Mouse (Mus musculus) forebrain, embryonic 16.5 days (tissue): ENCODE results near the gene Plod2. TPM values are rescaled to one million over a fixed set of nuclear protein-coding genes. Genes with fewer than 3 reads are reported as not detected.

Experiments
- ATAC-seq: fragments of 200-750 bp; cut with Nextera tagmentation; 2 replicates; pipeline ENCODE4 v1.8.0; 2017; ENCODE audit warnings: mild to moderate bottlenecking, moderate library complexity
- H3K27ac ChIP-seq: fragments of 300-500 bp; sonication (generic); 2 replicates; pipeline ENCODE4 v1.5.1; 2014; ENCODE audit warnings: low read length, control low read depth
- H3K27me3 ChIP-seq: fragments of 300-500 bp; sonication (generic); replicated peaks from 2 replicates; pipeline ENCODE4 v1.6.1; 2014; ENCODE audit warnings: low read length; ENCODE audit not compliant: control insufficient read depth, insufficient read depth
- H3K36me3 ChIP-seq: fragments of 300-500 bp; sonication (generic); 2 replicates; pipeline ENCODE4 v1.6.1; 2014; ENCODE audit not compliant: control insufficient read depth, insufficient read depth
- H3K4me1 ChIP-seq: fragments of 300-500 bp; sonication (generic); replicated peaks from 2 replicates; pipeline ENCODE4 v1.6.1; 2014; ENCODE audit warnings: low read length; ENCODE audit not compliant: control insufficient read depth, insufficient read depth
- H3K4me2 ChIP-seq: fragments of 300-500 bp; sonication (generic); 2 replicates; pipeline ENCODE4 v1.6.1; 2014; ENCODE audit warnings: mild to moderate bottlenecking, low read length, control low read depth
- H3K4me3 ChIP-seq: fragments of 300-500 bp; sonication (generic); replicated peaks from 2 replicates; pipeline ENCODE4 v1.5.1; 2014; ENCODE audit warnings: mild to moderate bottlenecking, low read length, control low read depth
- H3K9ac ChIP-seq: fragments of 300-500 bp; sonication (generic); replicated peaks from 2 replicates; pipeline ENCODE4 v1.6.1; 2014; ENCODE audit warnings: low read depth, low read length, control low read depth
- H3K9me3 ChIP-seq: fragments of 300-500 bp; sonication (generic); 2 replicates; pipeline ENCODE4 v1.6.1; 2016; ENCODE audit warnings: low read length; ENCODE audit not compliant: control insufficient read depth
- WGBS: fragments of 180-500 bp; shearing (Covaris S2); extraction: QIAGEN DNeasy Blood & Tissue Kit; methylation state at CpG from one replicate; pipeline ENCODE4 v1.1.7; 2014; 5-methylcytosine and 5-hydroxymethylcytosine counted together
- polyA plus RNA-seq: library from polyadenylated mRNA; unstranded; fragments of >200 nt; fragmentation: Nextera tagmentation; extraction: Ambion mirVana; gene quantifications from 2 replicates; pipeline ENCODE4 v1.2.1, GENCODE M21; 2015

The Plod2 gene
- polyA plus RNA-seq, 1 experiment from 2014 or later = 9.2 TPM

- Histone ChIP-seq H3K4me2 (no peak overlapping the region), H3K9ac (no peak overlapping the region), H3K27ac (no peak overlapping the region), H3K4me3 (no peak overlapping the region), H3K4me1 (peaks cover under 1% of the 10 kb centered on the region; the same call in 1 of the 2 replicates), H3K27me3 (no peaks in the 10 kb centered on the region), H3K9me3 (no peaks in the 10 kb centered on the region), H3K36me3 (no peaks in the 10 kb centered on the region)
- 38% methylated on average over 6 of the region's 6 CpGs for WGBS
- ATAC-seq = no peak
Observed at GRCm38 (mm10) chr9:92537735-92538134, 4.3 kb upstream of the Plod2 start.

GRCm38 (mm10) chr9:92538216-92538615 lies 3.8 kb upstream of the Plod2 start:
- ATAC-seq = peak; percentile 49
- Histone ChIP-seq H3K4me1 (peaks cover 4% of the 10 kb centered on the region), H3K27ac (no peak overlapping the region), H3K4me3 (no peak overlapping the region), H3K9ac (no peak overlapping the region), H3K27me3 (no peaks in the 10 kb centered on the region), H3K36me3 (no peaks in the 10 kb centered on the region), H3K9me3 (no peaks in the 10 kb centered on the region), H3K4me2 (peak overlapping the region; percentile 0; the same call in 1 of the 2 replicates)
- 23% methylated on average over 6 of the region's 6 CpGs for WGBS

- H3K9me3 ChIP-seq = no peaks in the 10 kb centered on the region
- H3K9ac ChIP-seq = peak overlapping the region; percentile 87
- WGBS = under 1% methylated on average over 31 of the region's 31 CpGs
- peaks cover 9% of the 10 kb centered on the region for H3K4me1 ChIP-seq
- peak overlapping the region; percentile 67 for H3K27ac ChIP-seq
- no peaks in the 10 kb centered on the region for H3K27me3 ChIP-seq
- no peaks in the 10 kb centered on the region for H3K36me3 ChIP-seq
- peak; percentile 75 for ATAC-seq
- peak overlapping the region; percentile 92 for H3K4me2 ChIP-seq
- H3K4me3 ChIP-seq = peak overlapping the region; percentile 98
Observed at GRCm38 (mm10) chr9:92542591-92543416, 781 bp downstream of the Plod2 start.

- H3K27ac ChIP-seq = no peak overlapping the region
- H3K4me1 ChIP-seq = peaks cover 9% of the 10 kb centered on the region; the same call in 1 of the 2 replicates
- H3K9ac ChIP-seq = no peak overlapping the region
- H3K9me3 ChIP-seq = no peaks in the 10 kb centered on the region
- H3K4me3 ChIP-seq = no peak overlapping the region
- H3K36me3 ChIP-seq = no peaks in the 10 kb centered on the region
- H3K4me2 ChIP-seq = no peak overlapping the region
- H3K27me3 ChIP-seq = no peaks in the 10 kb centered on the region
- 77% methylated on average over 1 of the region's 1 CpGs for WGBS
- no peak for ATAC-seq
Observed at GRCm38 (mm10) chr9:92544146-92544545, 2.1 kb downstream of the Plod2 start.

- no peaks in the 10 kb centered on the region for H3K36me3 ChIP-seq
- H3K4me3 ChIP-seq = no peak overlapping the region
- no peak for ATAC-seq
- H3K4me2 ChIP-seq = no peak overlapping the region
- no peak overlapping the region for H3K27ac ChIP-seq
- no peaks in the 10 kb centered on the region for H3K27me3 ChIP-seq
- no peak overlapping the region for H3K9ac ChIP-seq
- H3K4me1 ChIP-seq = peaks cover 9% of the 10 kb centered on the region; the same call in 1 of the 2 replicates
- 86% methylated on average over 6 of the region's 6 CpGs for WGBS
- H3K9me3 ChIP-seq = no peaks in the 10 kb centered on the region
Observed at GRCm38 (mm10) chr9:92545021-92545420, 3.0 kb downstream of the Plod2 start.

GRCm38 (mm10) chr9:92546446-92546845 lies 4.4 kb downstream of the Plod2 start:
- H3K4me1 ChIP-seq = peaks cover 9% of the 10 kb centered on the region; the same call in 1 of the 2 replicates
- no peak overlapping the region for H3K27ac ChIP-seq
- H3K9ac ChIP-seq = no peak overlapping the region
- no peak for ATAC-seq
- no peaks in the 10 kb centered on the region for H3K9me3 ChIP-seq
- H3K4me2 ChIP-seq = no peak overlapping the region
- H3K27me3 ChIP-seq = no peaks in the 10 kb centered on the region
- 83% methylated on average over 8 of the region's 8 CpGs for WGBS
- H3K36me3 ChIP-seq = no peaks in the 10 kb centered on the region
- no peak overlapping the region for H3K4me3 ChIP-seq

GRCm38 (mm10) chr9:92547106-92547505 lies 5.1 kb downstream of the Plod2 start:
- H3K4me1 ChIP-seq = peaks cover 9% of the 10 kb centered on the region; the same call in 1 of the 2 replicates
- H3K27ac ChIP-seq = no peak overlapping the region
- H3K4me2 ChIP-seq = no peak overlapping the region
- no peak overlapping the region for H3K9ac ChIP-seq
- no peak overlapping the region for H3K4me3 ChIP-seq
- no peaks in the 10 kb centered on the region for H3K27me3 ChIP-seq
- H3K36me3 ChIP-seq = no peaks in the 10 kb centered on the region
- ATAC-seq = no peak
- H3K9me3 ChIP-seq = no peaks in the 10 kb centered on the region
- 53% methylated on average over 2 of the region's 2 CpGs for WGBS

GRCm38 (mm10) chr9:92547821-92548220 lies 5.8 kb downstream of the Plod2 start:
- H3K36me3 ChIP-seq = no peaks in the 10 kb centered on the region
- no peaks in the 10 kb centered on the region for H3K9me3 ChIP-seq
- H3K9ac ChIP-seq = no peak overlapping the region
- 93% methylated on average over 7 of the region's 7 CpGs for WGBS
- no peak overlapping the region for H3K4me2 ChIP-seq
- no peaks in the 10 kb centered on the region for H3K27me3 ChIP-seq
- H3K4me1 ChIP-seq = peaks cover 8% of the 10 kb centered on the region; the same call in 1 of the 2 replicates
- H3K4me3 ChIP-seq = no peak overlapping the region
- ATAC-seq = no peak
- H3K27ac ChIP-seq = no peak overlapping the region

- no peak for ATAC-seq
- Histone ChIP-seq H3K9me3 (no peaks in the 10 kb centered on the region), H3K9ac (no peak overlapping the region), H3K4me3 (no peak overlapping the region), H3K4me2 (no peak overlapping the region), H3K27ac (no peak overlapping the region), H3K4me1 (peaks cover 5% of the 10 kb centered on the region; the same call in 1 of the 2 replicates), H3K27me3 (no peaks in the 10 kb centered on the region), H3K36me3 (no peaks in the 10 kb centered on the region)
- 89% methylated on average over 9 of the region's 9 CpGs for WGBS
Observed at GRCm38 (mm10) chr9:92548603-92549002, 6.6 kb downstream of the Plod2 start.
